Mouse (Mus musculus): ENCODE measurements around the gene Adam23. TPM values are rescaled to one million over a fixed set of nuclear protein-coding genes. Genes with fewer than 3 reads are reported as not detected.

The Adam23 gene
- polyA plus RNA-seq, 1 experiment from 2014 or later: 0.49 TPM

DNA sequence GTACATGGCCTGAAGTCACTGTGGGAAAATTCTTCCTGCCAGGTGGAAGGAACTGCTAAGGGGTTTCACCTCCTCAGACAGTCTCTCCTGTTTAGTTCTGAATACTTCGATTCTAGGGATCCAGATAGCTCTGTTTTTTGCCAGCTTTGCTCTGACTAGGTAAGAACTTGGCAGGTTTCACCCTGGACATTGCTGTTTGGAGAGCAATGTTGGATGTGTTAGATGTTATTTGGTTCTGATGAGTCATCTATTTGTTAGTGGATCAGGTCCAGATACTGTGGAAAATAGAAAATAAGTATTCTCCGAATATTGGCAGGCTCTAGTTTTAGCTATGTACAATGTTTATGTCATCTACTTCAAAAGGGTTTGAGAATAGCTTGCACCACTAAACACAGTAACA, 41.0 kb downstream of the Adam23 start:
- Histone ChIP-seq H3K4me3 (no peak overlapping the region), H3K4me2 (no peak overlapping the region), H3K9me3 (replicated peaks) (no peaks in the 10 kb centered on the region), H3K27ac (no peak overlapping the region), H3K4me1 (no peaks in the 10 kb centered on the region), H3K36me3 (no peaks in the 10 kb centered on the region), H3K9ac (no peak overlapping the region), H3K27me3 (replicated peaks) (no peaks in the 10 kb centered on the region; the same call in 1 of the 2 replicates)
- WGBS (ENCODE audit: insufficient replicate concordance): 64% methylated on average over 2 of the region's 2 CpGs
- no peak for ATAC-seq

DNA sequence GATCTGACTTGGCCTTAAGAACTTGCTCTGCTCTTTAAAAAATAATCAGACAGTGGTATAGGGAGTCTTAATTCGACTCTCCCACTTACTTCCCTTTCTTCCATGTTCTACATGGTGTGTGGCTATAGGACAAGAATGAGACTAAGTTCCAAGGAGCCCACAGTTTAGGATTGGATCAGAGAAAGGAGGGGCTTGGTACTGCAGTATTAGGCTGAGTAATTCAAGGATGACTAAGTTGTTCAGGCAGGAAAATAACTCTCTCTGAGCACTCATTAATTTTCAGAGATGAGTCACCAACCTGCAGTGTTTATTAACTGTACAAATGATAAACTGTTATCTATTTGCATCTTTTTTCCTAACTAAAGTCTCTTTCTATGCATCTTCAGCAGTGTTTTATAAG, 45.3 kb downstream of the Adam23 start:
- WGBS (ENCODE audit: insufficient replicate concordance): 24% methylated on average over 1 of the region's 1 CpGs
- no peak overlapping the region for H3K9ac ChIP-seq
- H3K4me3 ChIP-seq: no peak overlapping the region
- no peaks in the 10 kb centered on the region for H3K27me3 ChIP-seq (replicated peaks)
- no peak overlapping the region for H3K27ac ChIP-seq
- no peaks in the 10 kb centered on the region for H3K9me3 ChIP-seq (replicated peaks)
- no peaks in the 10 kb centered on the region for H3K36me3 ChIP-seq
- H3K4me1 ChIP-seq: no peaks in the 10 kb centered on the region
- H3K4me2 ChIP-seq: no peak overlapping the region
- ATAC-seq: no peak

DNA sequence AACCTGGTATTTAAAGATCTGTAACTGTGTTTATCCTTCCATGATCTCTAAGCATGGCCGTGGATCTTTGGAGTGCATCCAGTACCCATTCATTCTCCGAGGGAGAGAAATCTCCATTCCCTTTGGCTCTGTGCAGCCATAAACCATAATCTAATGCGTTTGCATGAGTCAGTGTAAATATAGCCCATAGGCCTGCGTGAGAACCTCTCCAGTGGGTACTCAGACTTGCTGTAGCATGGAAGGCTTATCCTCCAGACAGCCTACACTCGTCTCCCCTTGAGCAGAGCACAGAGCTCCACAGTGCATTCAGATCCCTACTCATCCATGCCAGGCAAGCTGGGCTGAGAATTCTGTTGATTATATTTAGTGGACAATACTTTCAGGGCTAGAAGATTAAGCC, 47.6 kb downstream of the Adam23 start:
- Histone ChIP-seq H3K36me3 (no peaks in the 10 kb centered on the region), H3K9ac (no peak overlapping the region), H3K4me1 (no peaks in the 10 kb centered on the region), H3K27me3 (replicated peaks) (no peaks in the 10 kb centered on the region), H3K27ac (no peak overlapping the region), H3K4me3 (no peak overlapping the region), H3K9me3 (replicated peaks) (no peaks in the 10 kb centered on the region), H3K4me2 (no peak overlapping the region)
- 69% methylated on average over 5 of the region's 5 CpGs for WGBS (ENCODE audit: insufficient replicate concordance)
- no peak for ATAC-seq

DNA sequence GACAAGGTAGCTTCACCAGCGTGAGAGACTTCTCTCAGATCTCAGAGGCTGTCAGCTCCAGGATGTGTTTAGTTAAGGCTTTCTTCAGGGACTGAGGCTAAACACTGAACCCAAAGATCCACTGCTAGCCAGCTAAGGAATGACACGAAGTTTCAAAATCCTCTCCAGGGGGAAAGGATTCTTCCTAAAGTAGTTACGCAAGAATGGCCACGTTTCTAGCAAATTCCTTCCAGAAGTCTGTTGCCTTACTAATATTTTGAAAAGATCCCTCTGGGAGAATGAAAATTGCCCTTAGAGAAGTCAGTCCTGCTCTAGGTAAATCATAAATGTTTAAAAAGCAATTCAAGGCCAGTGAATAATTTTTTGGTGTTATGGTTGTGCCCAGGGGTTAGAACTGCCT, 61.7 kb downstream of the Adam23 start:
- no peak for ATAC-seq
- no peak overlapping the region for H3K9ac ChIP-seq
- WGBS (ENCODE audit: insufficient replicate concordance): 59% methylated on average over 4 of the region's 4 CpGs

DNA sequence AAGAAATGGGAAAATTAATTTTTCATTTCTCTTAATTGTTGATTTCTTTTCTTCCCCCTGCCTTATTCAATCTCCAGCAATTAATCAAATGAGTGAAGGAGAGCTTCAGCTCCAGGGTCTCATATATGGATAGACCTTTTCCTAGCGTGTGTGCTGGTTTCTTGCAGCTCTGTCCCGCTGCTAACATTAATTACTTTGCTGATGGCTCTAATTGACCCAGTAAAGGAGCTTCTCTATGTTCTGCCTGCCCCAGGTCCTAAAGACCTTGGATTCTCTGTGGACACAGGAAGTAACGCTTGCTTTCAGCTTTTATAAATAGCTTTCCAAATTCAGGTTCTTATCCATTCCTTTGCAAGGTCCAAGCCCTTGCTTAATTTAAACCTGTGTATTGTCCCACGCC, 63.1 kb downstream of the Adam23 start:
- 44% methylated on average over 4 of the region's 4 CpGs for WGBS (ENCODE audit: insufficient replicate concordance)
- no peak for ATAC-seq
- Histone ChIP-seq H3K27me3 (replicated peaks) (no peaks in the 10 kb centered on the region), H3K4me2 (no peak overlapping the region), H3K36me3 (no peaks in the 10 kb centered on the region), H3K9ac (no peak overlapping the region), H3K4me3 (no peak overlapping the region), H3K4me1 (no peaks in the 10 kb centered on the region), H3K9me3 (replicated peaks) (no peaks in the 10 kb centered on the region), H3K27ac (no peak overlapping the region)

More for the DNA sequence above, 61.7 kb downstream of the Adam23 start:
- Histone ChIP-seq H3K4me1 (no peaks in the 10 kb centered on the region), H3K36me3 (no peaks in the 10 kb centered on the region), H3K27me3 (replicated peaks) (no peaks in the 10 kb centered on the region), H3K4me2 (no peak overlapping the region), H3K9me3 (replicated peaks) (no peaks in the 10 kb centered on the region), H3K4me3 (no peak overlapping the region), H3K27ac (no peak overlapping the region)

DNA sequence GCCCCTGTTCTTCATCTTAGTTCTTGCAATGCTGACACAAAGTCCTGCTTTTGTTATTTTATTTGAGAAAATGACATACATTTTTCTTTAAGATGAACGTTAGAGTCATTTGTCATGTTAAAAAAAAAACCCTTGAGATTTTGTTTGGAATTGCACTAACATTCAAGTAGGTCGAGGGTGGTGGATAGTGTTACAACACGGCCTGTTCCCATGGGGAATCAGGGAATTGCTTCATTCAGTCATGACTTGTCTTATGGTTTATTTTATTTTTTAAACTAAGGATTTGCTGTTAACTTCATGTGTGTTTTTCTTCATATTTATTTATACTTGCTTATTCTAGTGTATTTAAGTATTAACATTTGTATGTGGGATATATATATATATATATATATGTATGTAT, 65.7 kb downstream of the Adam23 start:
- no peak overlapping the region for H3K27ac ChIP-seq
- H3K4me2 ChIP-seq: no peak overlapping the region
- no peaks in the 10 kb centered on the region for H3K36me3 ChIP-seq
- no peaks in the 10 kb centered on the region for H3K9me3 ChIP-seq (replicated peaks)
- ATAC-seq: no peak
- no peaks in the 10 kb centered on the region for H3K4me1 ChIP-seq
- WGBS (ENCODE audit: insufficient replicate concordance): 50% methylated on average over 3 of the region's 3 CpGs
- no peak overlapping the region for H3K9ac ChIP-seq
- no peak overlapping the region for H3K4me3 ChIP-seq
- H3K27me3 ChIP-seq (replicated peaks): no peaks in the 10 kb centered on the region

DNA sequence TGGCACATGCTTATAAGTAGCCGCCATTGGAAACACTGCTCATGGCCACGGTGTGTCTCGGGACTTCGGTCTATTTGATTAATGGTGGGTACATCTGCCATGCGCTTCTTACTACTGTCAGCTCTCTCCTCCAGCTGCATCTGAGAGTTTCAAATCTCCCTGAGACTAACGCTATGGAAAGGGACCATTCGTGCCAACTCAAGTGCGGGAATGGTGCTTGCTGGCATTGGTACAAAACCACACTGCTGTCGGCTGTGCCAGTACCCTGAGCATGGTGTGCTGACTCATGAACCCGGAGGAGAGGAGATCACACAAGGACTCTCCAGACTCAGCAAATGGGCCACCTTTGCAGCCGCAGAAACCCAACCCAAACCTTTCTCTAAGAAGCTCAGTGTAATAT, 72.1 kb downstream of the Adam23 start:
- H3K4me3 ChIP-seq: no peak overlapping the region
- no peak overlapping the region for H3K4me2 ChIP-seq

DNA sequence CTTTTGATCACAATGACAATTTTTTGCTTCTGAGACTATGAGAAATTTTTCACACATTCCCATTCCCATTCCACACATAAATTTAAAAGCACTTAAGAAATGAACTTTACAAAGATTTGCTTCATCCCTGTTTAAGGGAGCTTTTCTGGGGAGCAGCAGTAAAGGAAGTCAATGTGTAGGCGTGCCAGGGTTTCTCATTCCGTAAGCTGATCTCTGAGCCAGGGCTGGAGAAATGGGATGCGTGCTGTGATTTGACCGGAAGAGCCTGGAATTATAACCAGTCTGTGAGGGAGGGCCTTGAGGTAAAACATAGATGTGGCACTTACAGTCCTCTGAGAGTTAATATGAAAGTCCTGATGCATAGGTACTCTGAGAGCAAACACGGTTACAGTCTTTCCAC, 73.1 kb downstream of the Adam23 start:
- H3K4me2 ChIP-seq: no peak overlapping the region
- no peaks in the 10 kb centered on the region for H3K27me3 ChIP-seq (replicated peaks)
- no peaks in the 10 kb centered on the region for H3K36me3 ChIP-seq
- no peak for ATAC-seq
- WGBS (ENCODE audit: insufficient replicate concordance): 73% methylated on average over 5 of the region's 5 CpGs
- H3K9ac ChIP-seq: no peak overlapping the region
- no peak overlapping the region for H3K4me3 ChIP-seq
- H3K27ac ChIP-seq: no peak overlapping the region
- no peaks in the 10 kb centered on the region for H3K9me3 ChIP-seq (replicated peaks)
- no peaks in the 10 kb centered on the region for H3K4me1 ChIP-seq

More for the DNA sequence above, 72.1 kb downstream of the Adam23 start:
- Histone ChIP-seq H3K4me1 (no peaks in the 10 kb centered on the region), H3K27me3 (replicated peaks) (no peaks in the 10 kb centered on the region), H3K27ac (no peak overlapping the region), H3K9ac (no peak overlapping the region), H3K9me3 (replicated peaks) (no peaks in the 10 kb centered on the region), H3K36me3 (no peaks in the 10 kb centered on the region)
- WGBS (ENCODE audit: insufficient replicate concordance): 80% methylated on average over 11 of the region's 11 CpGs
- no peak for ATAC-seq

DNA sequence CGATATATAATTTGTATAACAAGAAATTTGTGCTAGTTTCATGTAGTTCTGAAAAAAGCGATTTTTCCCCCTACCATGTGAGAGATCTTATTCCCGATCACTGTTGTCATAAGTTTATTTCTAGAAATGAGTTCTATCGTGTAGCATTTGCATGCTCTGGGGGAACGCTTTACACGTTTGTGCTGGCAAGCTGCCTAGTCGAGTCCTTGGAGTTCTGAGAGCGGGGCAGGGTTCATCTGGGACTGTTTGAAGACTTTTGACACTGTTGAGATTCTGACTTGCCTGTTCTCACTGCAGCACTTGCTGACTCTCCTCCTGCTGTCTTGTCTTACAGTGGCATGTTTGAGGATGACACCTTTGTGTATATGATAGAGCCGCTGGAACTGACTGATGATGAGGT, 84.2 kb downstream of the Adam23 start:
- H3K27ac ChIP-seq: no peak overlapping the region
- ATAC-seq: no peak
- no peak overlapping the region for H3K4me3 ChIP-seq
- 71% methylated on average over 9 of the region's 9 CpGs for WGBS (ENCODE audit: insufficient replicate concordance)
- H3K9ac ChIP-seq: no peak overlapping the region
- no peaks in the 10 kb centered on the region for H3K27me3 ChIP-seq (replicated peaks)
- no peaks in the 10 kb centered on the region for H3K36me3 ChIP-seq
- H3K9me3 ChIP-seq (replicated peaks): no peaks in the 10 kb centered on the region
- no peak overlapping the region for H3K4me2 ChIP-seq
- no peaks in the 10 kb centered on the region for H3K4me1 ChIP-seq

DNA sequence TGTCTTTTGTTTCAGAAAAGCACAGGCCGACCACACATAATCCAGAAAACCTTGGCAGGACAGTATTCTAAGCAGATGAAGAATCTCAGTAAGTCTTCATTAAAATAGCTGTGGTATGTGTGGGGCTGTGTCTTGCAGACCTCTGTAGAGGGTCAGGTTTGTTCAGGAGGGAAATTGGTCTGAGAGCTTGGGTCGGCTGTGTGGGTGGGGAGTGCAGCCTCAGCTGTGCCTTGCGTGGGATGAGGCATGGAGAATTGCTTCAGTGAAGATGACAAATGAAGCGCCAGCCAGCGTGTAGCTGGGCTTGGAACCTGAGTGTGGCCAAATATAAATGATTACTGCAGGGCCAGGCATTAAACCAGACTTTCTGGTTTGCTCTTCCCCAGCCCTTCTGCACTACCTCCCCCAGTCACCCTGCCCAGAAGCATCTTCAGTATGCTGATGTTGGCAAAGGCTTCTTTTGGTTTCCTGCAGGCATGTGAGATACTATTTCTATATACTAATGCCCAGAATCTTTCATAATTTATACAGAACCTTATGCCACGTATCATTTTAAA, 88.7 kb downstream of the Adam23 start:
- ATAC-seq: no peak
- Histone ChIP-seq H3K4me1 (no peaks in the 10 kb centered on the region), H3K36me3 (no peaks in the 10 kb centered on the region), H3K27me3 (replicated peaks) (no peaks in the 10 kb centered on the region), H3K4me2 (no peak overlapping the region), H3K9ac (no peak overlapping the region), H3K9me3 (replicated peaks) (no peaks in the 10 kb centered on the region), H3K27ac (no peak overlapping the region), H3K4me3 (no peak overlapping the region)
- WGBS (ENCODE audit: insufficient replicate concordance): 48% methylated on average over 6 of the region's 6 CpGs

DNA sequence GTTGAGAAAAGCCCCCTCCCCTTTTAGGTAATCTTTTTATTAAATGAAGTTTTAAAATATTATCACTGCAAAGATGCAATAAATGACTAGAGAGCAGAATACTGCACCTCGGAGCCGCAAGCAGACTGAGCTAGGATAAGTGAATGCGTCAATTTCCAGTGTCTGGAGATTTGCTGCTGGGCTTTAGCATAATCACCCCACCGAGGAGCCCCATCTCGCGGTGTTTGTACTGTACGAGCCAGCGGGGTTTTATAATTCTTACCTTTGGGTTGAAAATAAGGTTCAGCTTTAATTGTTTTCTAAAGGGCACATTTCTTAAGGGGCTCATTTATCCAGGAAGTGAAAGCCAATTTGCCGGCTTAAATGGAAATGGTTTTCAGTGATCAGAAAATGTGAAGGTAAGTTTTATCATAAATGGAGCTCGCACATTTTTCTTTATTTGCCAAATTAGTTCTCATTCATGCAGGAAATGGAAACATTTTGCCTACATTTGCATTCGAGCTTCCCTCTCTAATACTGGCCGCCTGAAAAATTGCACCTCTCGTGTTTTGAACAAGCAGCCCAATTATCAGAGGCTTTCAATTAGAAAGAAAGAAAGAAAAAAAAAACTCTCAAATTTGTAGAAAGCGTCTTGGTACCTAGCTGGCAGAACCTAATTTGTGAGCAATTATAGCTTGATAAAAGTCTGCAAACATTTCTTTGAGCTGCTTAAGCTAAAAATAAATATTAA, 94.4 kb downstream of the Adam23 start:
- H3K4me2 ChIP-seq: no peak overlapping the region
- ATAC-seq: no peak
- WGBS (ENCODE audit: insufficient replicate concordance): 63% methylated on average over 14 of the region's 14 CpGs
- H3K9me3 ChIP-seq (replicated peaks): no peaks in the 10 kb centered on the region
- H3K27ac ChIP-seq: no peak overlapping the region
- H3K9ac ChIP-seq: no peak overlapping the region
- H3K27me3 ChIP-seq (replicated peaks): no peaks in the 10 kb centered on the region
- H3K4me1 ChIP-seq: no peaks in the 10 kb centered on the region
- H3K4me3 ChIP-seq: no peak overlapping the region
- no peaks in the 10 kb centered on the region for H3K36me3 ChIP-seq

DNA sequence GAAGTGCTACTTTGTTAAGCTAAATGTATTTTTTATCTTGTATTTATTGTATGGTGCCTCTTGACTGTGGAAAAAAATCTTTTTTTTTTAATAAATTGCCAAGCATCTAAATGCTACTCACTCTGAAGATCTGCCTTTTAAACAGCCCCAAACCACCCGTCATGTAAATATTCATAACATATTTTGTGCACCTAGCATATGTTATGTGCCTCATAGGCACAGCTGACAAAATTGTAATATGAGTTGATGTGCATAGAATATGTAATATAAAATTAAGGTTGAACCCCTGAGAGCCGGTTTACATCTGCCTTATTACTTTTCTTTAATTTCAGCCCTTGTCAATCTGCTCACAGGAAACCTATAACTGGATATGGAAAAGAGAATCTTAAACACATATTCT, 98.4 kb downstream of the Adam23 start:
- WGBS (ENCODE audit: insufficient replicate concordance): 61% methylated on average over 2 of the region's 2 CpGs
- Histone ChIP-seq H3K4me2 (no peak overlapping the region), H3K9ac (no peak overlapping the region), H3K27me3 (replicated peaks) (no peaks in the 10 kb centered on the region), H3K4me3 (no peak overlapping the region), H3K36me3 (no peaks in the 10 kb centered on the region), H3K9me3 (replicated peaks) (no peaks in the 10 kb centered on the region), H3K4me1 (no peaks in the 10 kb centered on the region), H3K27ac (no peak overlapping the region)
- no peak for ATAC-seq

DNA sequence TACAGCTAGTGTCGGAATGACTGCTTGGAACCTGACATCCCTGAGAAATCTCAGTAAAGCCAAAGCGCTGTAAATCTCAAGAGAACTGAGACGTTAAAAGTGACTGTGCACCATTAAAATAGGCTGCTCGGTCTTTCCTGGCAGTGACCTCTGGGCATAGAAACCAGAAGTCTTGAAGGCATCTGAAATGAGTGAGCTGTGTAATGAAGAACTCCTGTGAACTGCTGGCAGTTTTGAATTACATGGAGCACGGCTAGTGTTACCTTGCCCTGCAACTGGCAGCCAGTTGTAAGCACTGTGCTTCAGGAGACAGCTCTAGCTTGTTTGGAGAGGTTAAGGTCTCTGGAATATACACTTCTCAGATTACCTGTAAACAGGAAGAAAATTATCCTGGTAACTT, 107.3 kb downstream of the Adam23 start:
- no peak for ATAC-seq
- 61% methylated on average over 5 of the region's 5 CpGs for WGBS (ENCODE audit: insufficient replicate concordance)
- Histone ChIP-seq H3K36me3 (no peaks in the 10 kb centered on the region), H3K4me3 (no peak overlapping the region), H3K9ac (no peak overlapping the region), H3K4me1 (no peaks in the 10 kb centered on the region), H3K27ac (no peak overlapping the region), H3K27me3 (replicated peaks) (no peaks in the 10 kb centered on the region), H3K4me2 (no peak overlapping the region), H3K9me3 (replicated peaks) (no peaks in the 10 kb centered on the region)

All from liver, embryonic 12.5 days (tissue).